Mouse (Mus musculus) midbrain, postnatal 0 days (tissue): ENCODE data around the gene Gm47996. TPM values are rescaled to one million over a fixed set of nuclear protein-coding genes. Genes with fewer than 3 reads are reported as not detected.

Source experiments
- ATAC-seq: fragments of 200-750 bp; cut with Nextera tagmentation; 2 replicates; pipeline ENCODE4 v1.8.0; 2017; ENCODE audit warnings: moderate number of reproducible peaks, mild to moderate bottlenecking, moderate TSS enrichment, moderate library complexity; ENCODE audit not compliant: low FRiP score
- DNase-seq: peaks from one replicate; pipeline ENCODE4 v3.0.0-alpha.2; 2015; ENCODE audit warnings: low spot score
- H3K27ac ChIP-seq: fragments of 300-500 bp; sonication (generic); 2 replicates; pipeline ENCODE4 v1.5.1; 2014; ENCODE audit warnings: low read depth, mild to moderate bottlenecking, low read length, mixed read lengths
- H3K27me3 ChIP-seq: fragments of 300-500 bp; sonication (generic); 2 replicates; pipeline ENCODE4 v1.6.1; 2014; ENCODE audit warnings: low read length, control low read depth, mixed read lengths; ENCODE audit not compliant: insufficient read depth
- H3K36me3 ChIP-seq: fragments of 300-500 bp; sonication (generic); 2 replicates; pipeline ENCODE4 v1.6.1; 2014; ENCODE audit warnings: low read length, control low read depth, mixed read lengths; ENCODE audit not compliant: insufficient read depth
- H3K4me1 ChIP-seq: fragments of 300-500 bp; sonication (generic); 2 replicates; pipeline ENCODE4 v1.6.1; 2014; ENCODE audit warnings: mild to moderate bottlenecking, control low read depth, antibody characterized with exemption, low read length, mixed read lengths; ENCODE audit not compliant: insufficient read depth
- H3K4me2 ChIP-seq: fragments of 300-500 bp; sonication (generic); 2 replicates; pipeline ENCODE4 v1.6.1; 2014; ENCODE audit warnings: low read depth, mild to moderate bottlenecking, low read length, mixed read lengths; ENCODE audit not compliant: poor library complexity, severe bottlenecking
- H3K4me3 ChIP-seq: fragments of 300-500 bp; sonication (generic); 2 replicates; pipeline ENCODE4 v1.5.1; 2014; ENCODE audit warnings: low read depth, mild to moderate bottlenecking, low read length, moderate library complexity
- H3K9ac ChIP-seq: fragments of 300-500 bp; sonication (generic); replicated peaks from 2 replicates; pipeline ENCODE4 v1.6.1; 2014; ENCODE audit warnings: mild to moderate bottlenecking, low read length, moderate library complexity, mixed read lengths; ENCODE audit not compliant: poor library complexity, severe bottlenecking
- H3K9me3 ChIP-seq: fragments of 300-500 bp; sonication (generic); 2 replicates; pipeline ENCODE4 v1.6.1; 2016; ENCODE audit warnings: low read length, control low read depth
- CTCF ChIP-seq: IDR thresholded peaks from 2 replicates; pipeline ENCODE4 v1.5.1; 2016; ENCODE audit warnings: antibody characterized with exemption, mild to moderate bottlenecking
- WGBS: fragments of 180-500 bp; shearing (Covaris S2); extraction: QIAGEN DNeasy Blood & Tissue Kit; methylation state at CpG from one replicate; pipeline ENCODE4 v1.1.7; 2014; 5-methylcytosine and 5-hydroxymethylcytosine counted together
- polyA plus RNA-seq: library from polyadenylated mRNA; unstranded; fragments of >200 nt; fragmentation: Nextera tagmentation; extraction: Ambion mirVana; gene quantifications from 2 replicates; pipeline ENCODE4 v1.2.1, GENCODE M21; 2015
- total RNA-seq: library from RNA; depleted of rRNA; stranded (reverse); fragments of >200 nt; gene quantifications from 2 replicates; pipeline ENCODE4 v1.2.3, GENCODE M21; 2014

Gene Gm47996
- total and polyA plus RNA-seq, 2 experiments from 2014 or later: not detected

DNA sequence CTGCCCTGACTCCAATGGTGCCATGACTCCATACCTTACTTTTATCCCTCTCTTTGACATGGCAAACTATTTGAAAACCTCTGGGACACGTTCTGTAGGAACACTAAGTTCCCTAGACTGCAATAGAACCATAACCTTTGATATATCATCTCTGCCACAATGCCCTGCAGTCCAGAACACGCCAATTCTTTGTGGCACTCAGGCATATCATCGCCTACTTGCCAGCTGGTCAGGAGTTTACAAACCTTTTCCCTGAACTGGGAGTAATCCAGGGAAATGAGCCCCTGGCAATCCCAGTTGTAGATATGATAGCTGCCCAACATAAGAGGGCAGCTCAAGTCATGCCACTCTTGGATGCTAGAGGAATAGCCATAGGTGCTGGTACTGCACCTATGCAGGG is 22.4 kb downstream of the Gm47996 start:
- H3K36me3 ChIP-seq: no peaks in the 10 kb centered on the region
- H3K27ac ChIP-seq: no peak overlapping the region
- H3K27me3 ChIP-seq: no peaks in the 10 kb centered on the region
- no peak overlapping the region for H3K9ac ChIP-seq
- H3K4me3 ChIP-seq: no peak overlapping the region
- H3K4me1 ChIP-seq: no peaks in the 10 kb centered on the region
- 81% methylated on average over 3 of the region's 3 CpGs for WGBS
- H3K9me3 ChIP-seq: no peaks in the 10 kb centered on the region
- DNase-seq: no peak
- no peak for TF ChIP-seq CTCF
- ATAC-seq: no peak
- no peak overlapping the region for H3K4me2 ChIP-seq

DNA sequence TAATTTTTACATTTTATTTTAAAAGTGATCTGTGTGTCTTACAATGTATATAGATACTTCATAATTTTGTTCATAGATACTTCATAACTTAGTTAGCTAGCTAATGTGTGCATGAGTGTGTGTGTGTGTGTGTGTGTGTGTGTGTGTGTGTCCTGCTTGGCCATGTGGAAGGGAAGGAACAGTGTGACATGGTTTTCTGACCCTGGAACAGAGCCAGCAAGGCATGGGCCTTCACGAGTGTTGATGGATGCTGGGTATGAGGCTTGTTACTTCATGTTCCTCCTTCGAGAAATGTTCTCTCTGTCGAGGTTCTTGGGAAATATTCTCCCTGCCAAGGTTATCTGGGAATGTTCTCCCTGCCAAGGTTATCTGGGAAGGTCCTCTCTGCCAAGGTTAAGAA is 23.8 kb downstream of the Gm47996 start:
- Histone ChIP-seq H3K4me1 (no peaks in the 10 kb centered on the region), H3K27me3 (no peaks in the 10 kb centered on the region), H3K36me3 (no peaks in the 10 kb centered on the region), H3K27ac (no peak overlapping the region), H3K9me3 (no peaks in the 10 kb centered on the region), H3K4me2 (no peak overlapping the region), H3K9ac (no peak overlapping the region), H3K4me3 (no peak overlapping the region)
- TF ChIP-seq CTCF: no peak
- 89% methylated on average over 3 of the region's 3 CpGs for WGBS
- ATAC-seq (no peak), DNase-seq (no peak)

DNA sequence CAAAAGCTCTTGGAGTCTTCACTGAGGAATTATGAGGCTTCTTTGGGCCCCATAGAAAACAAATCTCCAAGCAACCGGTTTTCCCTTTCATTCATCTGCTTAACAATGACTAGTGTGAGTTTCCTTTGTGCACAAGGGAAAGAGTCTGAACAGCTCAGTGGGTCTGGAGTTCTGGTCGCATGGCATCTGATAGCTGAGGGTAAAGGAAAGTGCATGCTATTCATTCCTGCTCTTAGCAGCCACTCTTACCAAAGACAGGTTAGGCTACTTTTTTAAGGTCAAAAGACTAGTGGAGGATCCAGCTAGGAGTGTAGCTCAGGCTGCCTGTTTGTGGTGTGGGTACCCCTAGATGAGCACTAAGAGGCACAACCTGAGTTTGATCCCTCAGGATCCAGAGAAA is 25.6 kb downstream of the Gm47996 start:
- H3K4me2 ChIP-seq: no peak overlapping the region
- H3K27me3 ChIP-seq: no peaks in the 10 kb centered on the region
- no peak for ATAC-seq
- H3K9ac ChIP-seq: no peak overlapping the region
- DNase-seq: no peak
- 0 out of 2 replicates have a peak, but pooled peaks cover 3% of the 10 kb centered on the region for H3K9me3 ChIP-seq
- no peaks in the 10 kb centered on the region for H3K4me1 ChIP-seq
- no peak for TF ChIP-seq CTCF
- 22% methylated on average over 2 of the region's 2 CpGs for WGBS
- no peak overlapping the region for H3K27ac ChIP-seq
- no peak overlapping the region for H3K4me3 ChIP-seq
- H3K36me3 ChIP-seq: no peaks in the 10 kb centered on the region

DNA sequence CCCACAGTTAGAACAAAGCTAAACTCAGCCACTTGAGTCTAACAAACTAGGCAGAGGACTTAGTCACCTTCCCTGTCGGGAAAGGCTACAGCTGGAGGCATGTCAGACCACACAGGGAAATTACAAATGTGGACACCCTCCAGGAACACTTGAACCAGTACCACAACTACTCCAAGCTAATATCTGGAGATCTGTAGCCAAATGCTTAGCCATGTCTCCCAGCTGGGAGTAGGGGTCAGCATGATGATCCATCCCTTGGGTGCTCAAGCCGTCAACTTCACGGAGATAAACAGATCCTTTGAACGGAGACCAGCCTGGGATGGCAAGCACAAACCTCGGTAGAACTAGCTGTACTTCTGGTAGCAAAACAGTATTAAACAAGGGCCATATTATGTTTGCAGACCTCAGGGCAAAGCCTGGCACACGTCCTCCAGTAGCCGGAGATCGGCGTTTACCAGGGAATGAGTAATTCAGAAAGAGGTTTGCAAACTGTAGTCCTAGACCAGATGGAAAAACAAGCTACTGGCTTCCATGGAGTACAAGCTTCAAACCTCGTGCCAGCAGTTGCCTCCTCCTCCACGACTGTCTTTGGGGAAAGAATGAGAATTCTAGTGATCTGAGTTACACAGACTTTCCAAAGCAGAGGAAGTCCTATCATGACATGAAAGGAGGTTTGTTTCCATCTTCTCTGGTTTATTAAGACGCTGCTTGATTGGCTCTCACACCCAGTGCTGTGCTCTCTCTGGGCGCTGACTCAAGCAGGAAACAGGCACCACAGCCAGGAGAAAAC is 26.4 kb downstream of the Gm47996 start:
- Histone ChIP-seq H3K4me3 (no peak overlapping the region), H3K9me3 (0 out of 2 replicates have a peak, but pooled peaks cover 3% of the 10 kb centered on the region), H3K4me2 (no peak overlapping the region), H3K4me1 (no peaks in the 10 kb centered on the region), H3K36me3 (no peaks in the 10 kb centered on the region), H3K9ac (no peak overlapping the region), H3K27me3 (no peaks in the 10 kb centered on the region), H3K27ac (no peak overlapping the region)
- 64% methylated on average over 13 of the region's 13 CpGs for WGBS
- TF ChIP-seq CTCF: no peak
- ATAC-seq (no peak), DNase-seq (no peak)

DNA sequence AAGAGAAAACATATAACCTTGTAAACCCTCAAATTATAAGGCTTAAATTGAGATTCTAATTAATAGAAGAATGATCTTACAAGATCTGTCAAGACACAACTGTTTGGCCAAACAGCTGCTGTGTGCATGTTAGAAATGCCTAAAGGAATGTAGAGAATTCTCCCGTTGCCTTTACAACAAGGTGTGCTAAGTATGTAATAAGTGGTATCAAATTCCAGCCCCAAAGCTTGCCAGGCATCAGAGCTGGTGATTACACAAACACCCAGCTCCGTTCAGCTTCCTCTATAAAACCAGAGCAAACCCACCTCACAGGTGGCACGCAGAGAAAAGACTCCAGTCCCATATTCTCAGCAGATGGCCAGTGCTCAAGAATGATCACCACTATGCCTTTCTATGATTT is 27.8 kb downstream of the Gm47996 start:
- DNase-seq (no peak), ATAC-seq (no peak)
- WGBS: 88% methylated on average over 3 of the region's 3 CpGs
- Histone ChIP-seq H3K9ac (no peak overlapping the region), H3K36me3 (no peaks in the 10 kb centered on the region), H3K9me3 (0 out of 2 replicates have a peak, but pooled peaks cover 3% of the 10 kb centered on the region), H3K4me2 (no peak overlapping the region), H3K27ac (no peak overlapping the region), H3K27me3 (no peaks in the 10 kb centered on the region), H3K4me3 (no peak overlapping the region), H3K4me1 (no peaks in the 10 kb centered on the region)
- TF ChIP-seq CTCF: no peak

DNA sequence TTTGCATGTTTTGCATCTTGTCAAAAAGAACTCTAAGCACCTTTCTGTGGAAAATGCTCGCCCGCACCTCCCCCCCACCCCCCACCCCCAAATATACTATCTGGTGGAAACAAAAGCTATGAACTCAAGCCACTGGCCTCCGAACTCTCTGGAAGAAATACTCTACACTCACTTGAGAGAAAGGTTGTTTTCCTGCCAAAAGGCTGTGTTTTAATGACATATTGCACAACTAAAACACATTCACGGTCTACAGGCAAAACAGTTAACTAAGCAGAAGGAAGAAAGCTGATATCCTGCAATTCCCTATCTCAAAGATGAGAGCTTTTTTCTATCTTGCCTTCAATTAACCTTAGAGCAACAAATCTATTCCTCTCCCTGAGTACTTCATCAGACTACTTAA is 33.4 kb downstream of the Gm47996 start:
- Histone ChIP-seq H3K9me3 (0 out of 2 replicates have a peak, but pooled peaks cover 3% of the 10 kb centered on the region), H3K36me3 (no peaks in the 10 kb centered on the region), H3K4me3 (no peak overlapping the region), H3K4me2 (no peak overlapping the region), H3K27me3 (no peaks in the 10 kb centered on the region), H3K4me1 (no peaks in the 10 kb centered on the region), H3K27ac (no peak overlapping the region), H3K9ac (no peak overlapping the region)
- TF ChIP-seq CTCF: no peak
- DNase-seq (no peak), ATAC-seq (no peak)
- 92% methylated on average over 4 of the region's 4 CpGs for WGBS
